Mouse (Mus musculus) spleen, adult 2 months (tissue): ENCODE results near the gene Zfp654. TPM values are rescaled to one million over a fixed set of nuclear protein-coding genes. Genes with fewer than 3 reads are reported as not detected.
"Not testable (repeated sequence)": the region's sequence is repeated elsewhere in the genome, so short reads cannot be mapped to it uniquely, and the experiment has no call there.

Experiments used
- DNase-seq, 2 experiments: peaks; one replicate each; pipeline versions ENCODE4 v3.0.0 to v3.0.0-alpha.2; 2012 to 2021; ENCODE audit warnings: low spot score in 2 of 2, low read depth in 1 of 2
- H3K27ac ChIP-seq: fragments of 200-500 bp; 2 replicates; pipeline ENCODE4 v1.5.1; 2012; ENCODE audit warnings: low read length, inconsistent platforms; ENCODE audit not compliant: insufficient read depth
- H3K27me3 ChIP-seq: fragments of 200-500 bp; 2 replicates; pipeline ENCODE4 v1.6.1; 2012; ENCODE audit warnings: mild to moderate bottlenecking, moderate library complexity, low read length, inconsistent platforms; ENCODE audit not compliant: control insufficient read depth, insufficient read depth
- H3K36me3 ChIP-seq: fragments of 200-500 bp; 2 replicates; pipeline ENCODE4 v1.6.1; 2012; ENCODE audit warnings: mild to moderate bottlenecking, low read length, inconsistent platforms; ENCODE audit not compliant: control insufficient read depth, insufficient read depth
- H3K4me1 ChIP-seq: fragments of 200-500 bp; 2 replicates; pipeline ENCODE4 v1.6.1; 2011; ENCODE audit warnings: inconsistent platforms; ENCODE audit not compliant: control insufficient read depth, insufficient read depth, insufficient read length
- H3K4me3 ChIP-seq: fragments of 200-500 bp; 2 replicates; pipeline ENCODE4 v1.5.1; 2011; ENCODE audit warnings: mild to moderate bottlenecking, inconsistent platforms; ENCODE audit not compliant: insufficient read depth, insufficient read length; ENCODE audit errors: extremely low read depth
- CTCF ChIP-seq: fragments of 200-500 bp; IDR thresholded peaks from 2 replicates; pipeline ENCODE4 v1.5.1; 2011; ENCODE audit warnings: mild to moderate bottlenecking, inconsistent platforms; ENCODE audit not compliant: insufficient read depth, insufficient read length, insufficient replicate concordance; ENCODE audit errors: extremely low read depth
- POLR2A ChIP-seq: fragments of 200-500 bp; IDR thresholded peaks from 2 replicates; pipeline ENCODE4 v1.6.1; 2011; ENCODE audit warnings: low read depth, low read length, inconsistent platforms
- WGBS: fragments of 180-500 bp; shearing (Covaris S2); methylation state at CpG from one replicate; pipeline ENCODE4 v1.1.7; 2018; 5-methylcytosine and 5-hydroxymethylcytosine counted together
- polyA plus RNA-seq: library from polyadenylated mRNA; depleted of rRNA; stranded (reverse); fragments of >200 nt; gene quantifications from 2 replicates; pipeline ENCODE4 v1.2.3, GENCODE M21; 2012

Gene Zfp654
- polyA plus RNA-seq, 1 experiment = 0.67 TPM

GRCm38 (mm10) chr16:64875384-64875783, 23.9 kb upstream of the Zfp654 start:
- 96% methylated on average over 10 of the region's 10 CpGs for WGBS
- H3K27me3 ChIP-seq = no peaks in the 10 kb centered on the region
- TF ChIP-seq POLR2A = no peak
- TF ChIP-seq CTCF = no peak
- H3K27ac ChIP-seq = no peak overlapping the region
- DNase-seq = no peak
- no peak overlapping the region for H3K4me3 ChIP-seq
- H3K4me1 ChIP-seq = peaks cover 4% of the 10 kb centered on the region; the same call in 1 of the 2 replicates
- H3K36me3 ChIP-seq = no peaks in the 10 kb centered on the region

GRCm38 (mm10) chr16:64873416-64874305, 22.2 kb upstream of the Zfp654 start:
- Histone ChIP-seq H3K4me3 (peak overlapping the region; percentile 86), H3K4me1 (peaks cover 4% of the 10 kb centered on the region; the same call in 1 of the 2 replicates), H3K27ac (peak overlapping the region; percentile 97), H3K36me3 (no peaks in the 10 kb centered on the region), H3K27me3 (no peaks in the 10 kb centered on the region)
- WGBS = under 1% methylated on average over 29 of the region's 29 CpGs
- TF ChIP-seq CTCF = no peak
- peak; percentile 56; the same call in 1 of the 2 replicates for TF ChIP-seq POLR2A
- DNase-seq = peak; percentile 64 to 65

GRCm38 (mm10) chr16:64872841-64873240, 21.4 kb upstream of the Zfp654 start:
- DNase-seq = no peak
- 5% methylated on average over 7 of the region's 7 CpGs for WGBS
- Histone ChIP-seq H3K27me3 (no peaks in the 10 kb centered on the region), H3K27ac (no peak overlapping the region), H3K36me3 (no peaks in the 10 kb centered on the region), H3K4me3 (peak overlapping the region; percentile 25), H3K4me1 (peaks cover 4% of the 10 kb centered on the region; the same call in 1 of the 2 replicates)
- TF ChIP-seq CTCF (no peak), POLR2A (no peak)

- no peak for TF ChIP-seq CTCF
- no peak for TF ChIP-seq POLR2A
- Histone ChIP-seq H3K4me1 (peaks cover 4% of the 10 kb centered on the region; the same call in 1 of the 2 replicates), H3K36me3 (no peaks in the 10 kb centered on the region), H3K27ac (no peak overlapping the region), H3K4me3 (no peak overlapping the region), H3K27me3 (no peaks in the 10 kb centered on the region)
- DNase-seq = no peak
- WGBS = 72% methylated on average over 3 of the region's 3 CpGs
These were observed 20.8 kb upstream of the Zfp654 start for GRCm38 (mm10) chr16:64872296-64872695.

GRCm38 (mm10) chr16:64869621-64870020, 18.2 kb upstream of the Zfp654 start:
- H3K4me1 ChIP-seq = no peaks in the 10 kb centered on the region
- no peaks in the 10 kb centered on the region for H3K27me3 ChIP-seq
- no peak overlapping the region for H3K27ac ChIP-seq
- WGBS = 34% methylated on average over 2 of the region's 2 CpGs
- DNase-seq = no peak
- no peak overlapping the region for H3K4me3 ChIP-seq
- TF ChIP-seq CTCF (no peak), POLR2A (no peak)
- no peaks in the 10 kb centered on the region for H3K36me3 ChIP-seq

GRCm38 (mm10) chr16:64868613-64869012, 17.2 kb upstream of the Zfp654 start:
- Histone ChIP-seq H3K4me3 (no peak overlapping the region), H3K36me3 (no peaks in the 10 kb centered on the region), H3K4me1 (no peaks in the 10 kb centered on the region), H3K27me3 (no peaks in the 10 kb centered on the region), H3K27ac (no peak overlapping the region)
- 59% methylated on average over 6 of the region's 6 CpGs for WGBS
- TF ChIP-seq POLR2A = no peak
- TF ChIP-seq CTCF = no peak
- DNase-seq = no peak

- H3K36me3 ChIP-seq, H3K4me3 ChIP-seq, H3K27me3 ChIP-seq, H3K27ac ChIP-seq, H3K4me1 ChIP-seq, DNase-seq: not testable (repeated sequence)
- WGBS = 88% methylated on average over 8 of the region's 8 CpGs
These were observed 14.4 kb upstream of the Zfp654 start for GRCm38 (mm10) chr16:64865841-64866240.
